Mouse (Mus musculus) ovary, adult 2 months (tissue): ENCODE data around the gene Gm20479. TPM values are rescaled to one million over a fixed set of nuclear protein-coding genes. Genes with fewer than 3 reads are reported as not detected.

ENCODE experiments used
- polyA plus RNA-seq: library from polyadenylated mRNA; depleted of rRNA; stranded (reverse); fragments of >200 nt; gene quantifications from 2 replicates; pipeline ENCODE4 v1.2.3, GENCODE M21; 2012; rRNA removed

The Gm20479 gene
- 0.63 TPM in 1 of 2 replicates, not detected in the other for polyA plus RNA-seq

DNA sequence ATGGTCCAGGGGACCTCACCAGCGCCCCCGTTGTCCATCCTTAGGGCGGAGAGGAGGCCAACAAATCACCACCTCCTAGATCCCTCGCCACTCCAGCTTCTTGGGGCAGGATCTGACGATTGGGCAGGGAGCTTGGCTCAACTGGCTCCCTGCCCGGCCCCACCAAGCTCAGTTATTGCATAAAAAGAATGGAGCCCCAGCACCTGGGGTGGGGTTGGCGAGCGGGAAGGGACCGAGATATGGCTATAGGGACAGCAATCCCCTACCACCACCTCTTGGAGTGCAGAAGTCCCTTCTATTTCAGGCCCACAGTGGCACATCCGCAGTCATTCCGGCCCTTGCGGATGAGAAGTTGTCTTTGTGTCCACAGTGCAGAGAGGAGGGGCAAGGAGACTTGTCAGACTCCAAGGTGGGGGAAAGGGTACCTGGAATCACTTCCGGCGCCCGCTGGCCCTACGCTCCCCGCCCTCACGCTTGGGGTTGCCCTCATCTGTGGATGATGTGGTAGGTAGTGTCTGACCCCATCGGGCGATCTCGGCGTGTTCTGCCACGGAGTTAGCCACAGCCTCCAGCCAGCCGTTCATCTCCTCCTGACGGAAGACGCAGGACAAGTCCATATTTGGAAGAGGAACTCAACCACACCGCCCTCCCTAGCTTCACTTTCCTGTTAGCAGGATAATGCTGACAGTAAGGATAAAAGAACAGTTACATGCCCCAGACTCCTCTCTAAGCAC, at the start of gene Gm20479:
Gene Gm20479, minus strand, starts transcription at position 559 of the 734 bp plus-strand sequence.

DNA sequence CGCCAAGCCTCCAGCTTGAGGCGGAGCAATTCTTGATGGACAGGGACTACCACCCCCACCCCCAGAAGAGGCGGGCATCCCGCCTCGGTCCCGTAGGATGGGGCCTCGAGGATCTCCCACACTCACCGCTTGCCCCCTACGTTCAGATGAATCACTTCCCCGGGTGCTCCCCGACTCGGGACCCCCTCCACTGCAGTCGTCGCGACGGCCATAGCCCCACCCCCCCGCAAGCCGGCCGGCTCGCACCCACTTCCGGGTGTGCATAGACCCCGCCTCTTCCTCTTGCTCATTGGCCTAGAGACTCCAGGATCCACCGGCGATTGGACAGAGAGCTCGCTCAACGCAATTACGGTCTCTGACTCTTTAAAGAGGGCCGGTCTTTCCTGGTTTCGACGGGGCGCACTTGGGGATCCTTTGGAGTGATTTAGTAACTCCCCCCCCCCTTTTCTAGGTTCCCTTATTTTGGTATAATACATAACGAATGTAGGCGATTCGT, 1.4 kb downstream of the Gm20479 start, which contains the start of gene Shkbp1:
Gene Shkbp1, minus strand, starts transcription at position 275 of the 496 bp plus-strand sequence.

DNA sequence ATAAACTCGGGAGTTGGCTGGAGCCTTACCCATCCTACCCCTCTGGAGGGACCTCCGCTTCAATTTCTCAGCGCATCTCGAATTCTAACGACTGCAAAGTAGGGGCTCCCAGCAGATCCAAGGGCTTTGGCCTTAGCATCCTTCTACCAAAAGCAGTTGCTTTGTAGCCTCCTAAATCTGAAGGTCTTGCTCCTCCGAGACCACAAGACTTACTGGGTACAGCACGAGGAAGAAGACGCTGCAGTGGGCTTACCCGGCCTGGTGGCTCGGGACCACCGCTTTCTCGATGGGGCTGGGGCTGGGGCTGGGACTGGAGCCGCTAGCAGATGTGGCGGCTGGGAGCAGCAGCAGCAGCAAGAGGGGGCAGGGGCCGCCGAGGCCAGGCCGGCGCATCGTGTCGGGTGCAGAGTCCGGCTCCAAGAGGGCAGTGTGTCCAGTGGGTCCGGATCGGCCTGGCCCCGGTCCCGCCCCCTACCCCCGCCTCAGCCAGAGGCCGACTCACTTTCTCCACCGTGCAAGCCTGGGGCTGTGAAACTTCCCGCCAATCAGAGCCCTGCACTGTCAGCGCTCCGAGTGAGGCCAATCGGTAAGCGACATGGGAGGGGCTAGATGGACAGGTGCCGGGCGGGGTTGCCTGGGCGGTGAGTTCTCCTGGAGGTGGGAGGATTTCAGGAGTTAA, 19.9 kb downstream of the Gm20479 start, which contains the start of gene Ltbp4:
Gene Ltbp4, minus strand, starts transcription at position 518 of the 679 bp plus-strand sequence.

Other genes starting within 250 kb of the Gm20479 start
- gene Cyp2f2, start 237.5 kb downstream of the Gm20479 start, polyA plus RNA-seq = 30.2 and 55.4 TPM in 2 replicates
- gene Cyp2t4, start 203.7 kb downstream of the Gm20479 start, polyA plus RNA-seq = not detected in 2 replicates
- gene Egln2, start 190.6 kb downstream of the Gm20479 start, polyA plus RNA-seq = 130 and 148 TPM in 2 replicates
- 79.0 and 86.7 TPM in 2 replicates for gene Rab4b, start 178.5 kb downstream of the Gm20479 start, polyA plus RNA-seq
- gene Gm21983, start 176.3 kb downstream of the Gm20479 start, polyA plus RNA-seq = not detected in 2 replicates
- 14.0 and 16.1 TPM in 2 replicates for gene Mia, start 176.3 kb downstream of the Gm20479 start, polyA plus RNA-seq
- gene BC024978, start 161.6 kb downstream of the Gm20479 start, polyA plus RNA-seq = 23.2 and 27.1 TPM in 2 replicates
- 265 and 331 TPM in 2 replicates for gene Snrpa, start 161.1 kb downstream of the Gm20479 start, polyA plus RNA-seq
- gene Itpkc, start 128.8 kb downstream of the Gm20479 start, polyA plus RNA-seq = 15.9 and 18.5 TPM in 2 replicates
- gene Coq8b, start 124.4 kb downstream of the Gm20479 start, polyA plus RNA-seq = 84.4 and 102 TPM in 2 replicates
- 86.9 and 94.3 TPM in 2 replicates for gene Numbl, start 99.0 kb downstream of the Gm20479 start, polyA plus RNA-seq
- gene Ltbp4, start 19.7 kb downstream of the Gm20479 start, polyA plus RNA-seq = 441 and 545 TPM in 2 replicates
- gene Shkbp1, start 1.4 kb downstream of the Gm20479 start, polyA plus RNA-seq = 86.6 and 97.9 TPM in 2 replicates
- gene Sptbn4, start 90.3 kb upstream of the Gm20479 start, polyA plus RNA-seq = 0.48 and 0.73 TPM in 2 replicates
- gene Blvrb, start 90.6 kb upstream of the Gm20479 start, polyA plus RNA-seq = 144 and 146 TPM in 2 replicates
- 12.7 and 14.7 TPM in 2 replicates for gene Sertad3, start 116.3 kb upstream of the Gm20479 start, polyA plus RNA-seq
- gene Sertad1, start 129.5 kb upstream of the Gm20479 start, polyA plus RNA-seq = 51.6 and 54.1 TPM in 2 replicates
- 3.2 and 3.5 TPM in 2 replicates for gene Prx, start 141.9 kb upstream of the Gm20479 start, polyA plus RNA-seq
- gene Hipk4, start 165.8 kb upstream of the Gm20479 start, polyA plus RNA-seq = 2.8 and 2.9 TPM in 2 replicates
- 235 and 281 TPM in 2 replicates for gene Pld3, start 195.8 kb upstream of the Gm20479 start, polyA plus RNA-seq
- 40.4 and 41.2 TPM in 2 replicates for gene 2310022A10Rik, start 195.8 kb upstream of the Gm20479 start, polyA plus RNA-seq
- 111 and 122 TPM in 2 replicates for gene Akt2, start 234.1 kb upstream of the Gm20479 start, polyA plus RNA-seq